Mouse (Mus musculus) forebrain, embryonic 12.5 days (tissue): ENCODE data around the gene Fam49a. TPM values are rescaled to one million over a fixed set of nuclear protein-coding genes. Genes with fewer than 3 reads are reported as not detected.

Experiments
- ATAC-seq: fragments of 200-750 bp; cut with Nextera tagmentation; 2 replicates; pipeline ENCODE4 v1.8.0; 2017; ENCODE audit warnings: moderate TSS enrichment; ENCODE audit not compliant: low FRiP score
- H3K27ac ChIP-seq: fragments of 300-500 bp; sonication (generic); 2 replicates; pipeline ENCODE4 v1.5.1; 2016; ENCODE audit warnings: mild to moderate bottlenecking
- H3K27me3 ChIP-seq: fragments of 300-500 bp; sonication (generic); 2 replicates; pipeline ENCODE4 v1.6.1; 2016; ENCODE audit warnings: mild to moderate bottlenecking
- H3K36me3 ChIP-seq: fragments of 300-500 bp; sonication (generic); replicated peaks from 2 replicates; pipeline ENCODE4 v1.6.1; 2016; ENCODE audit warnings: mild to moderate bottlenecking
- H3K4me1 ChIP-seq: fragments of 300-500 bp; sonication (generic); 2 replicates; pipeline ENCODE4 v1.6.1; 2016
- H3K4me2 ChIP-seq: fragments of 300-500 bp; sonication (generic); 2 replicates; pipeline ENCODE4 v1.6.1; 2016; ENCODE audit warnings: mild to moderate bottlenecking, moderate library complexity
- H3K4me3 ChIP-seq: fragments of 300-500 bp; sonication (generic); replicated peaks from 2 replicates; pipeline ENCODE4 v1.5.1; 2016; ENCODE audit warnings: mild to moderate bottlenecking
- H3K9ac ChIP-seq: fragments of 300-500 bp; sonication (generic); 2 replicates; pipeline ENCODE4 v1.6.1; 2016; ENCODE audit warnings: mild to moderate bottlenecking
- H3K9me3 ChIP-seq: fragments of 300-500 bp; sonication (generic); 2 replicates; pipeline ENCODE4 v1.6.1; 2016
- WGBS: fragments of 180-500 bp; shearing (Covaris S2); methylation state at CpG from one replicate; pipeline ENCODE4 v1.1.7; 2016; 5-methylcytosine and 5-hydroxymethylcytosine counted together
- polyA plus RNA-seq: library from polyadenylated mRNA; unstranded; fragments of >200 nt; fragmentation: Nextera tagmentation; extraction: Ambion mirVana; gene quantifications from 2 replicates; pipeline ENCODE4 v1.2.1, GENCODE M21; 2016

The Fam49a gene
- polyA plus RNA-seq, 1 experiment from 2014 or later, result 20.4 TPM

- H3K4me2 ChIP-seq, result no peak overlapping the region
Observed at GRCm38 (mm10) chr12:12277741-12278463, 16.0 kb downstream of the Fam49a start.

DNA sequence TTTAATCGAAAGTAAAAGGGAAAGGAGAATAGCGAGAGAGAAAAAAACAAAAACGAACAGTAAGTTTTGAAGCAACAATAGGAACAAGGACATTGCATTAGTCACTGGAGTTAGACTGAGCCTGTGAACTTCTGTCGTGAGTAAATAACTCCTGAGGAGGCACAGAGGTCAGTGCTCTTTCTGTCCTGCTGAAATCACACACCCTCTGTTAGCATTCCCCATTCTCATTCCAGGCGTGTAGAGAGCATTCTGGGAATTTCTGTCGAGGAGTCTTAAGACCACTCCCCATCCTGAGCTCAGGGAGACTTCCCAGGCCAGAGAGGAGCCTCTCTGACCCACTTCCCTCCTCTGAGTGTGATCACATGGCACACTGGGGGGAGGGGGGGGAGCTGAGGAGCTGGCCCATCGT lies 16.5 kb downstream of the Fam49a start:
- H3K9ac ChIP-seq, result no peak overlapping the region
- WGBS, result 74% methylated on average over 7 of the region's 7 CpGs
- H3K36me3 ChIP-seq, result no peaks in the 10 kb centered on the region
- H3K4me3 ChIP-seq, result no peak overlapping the region
- H3K4me1 ChIP-seq, result peaks cover 3% of the 10 kb centered on the region; the same call in 1 of the 2 replicates
- H3K27me3 ChIP-seq, result no peaks in the 10 kb centered on the region
- ATAC-seq, result no peak
- H3K9me3 ChIP-seq, result no peaks in the 10 kb centered on the region
- no peak overlapping the region for H3K4me2 ChIP-seq
- H3K27ac ChIP-seq, result no peak overlapping the region

More at GRCm38 (mm10) chr12:12277741-12278463, 16.0 kb downstream of the Fam49a start:
- H3K27ac ChIP-seq, result no peak overlapping the region
- no peaks in the 10 kb centered on the region for H3K27me3 ChIP-seq
- H3K9ac ChIP-seq, result no peak overlapping the region
- no peaks in the 10 kb centered on the region for H3K36me3 ChIP-seq
- H3K9me3 ChIP-seq, result no peaks in the 10 kb centered on the region
- no peak for ATAC-seq
- H3K4me3 ChIP-seq, result no peak overlapping the region
- peaks cover 3% of the 10 kb centered on the region; the same call in 1 of the 2 replicates for H3K4me1 ChIP-seq
- 79% methylated on average over 4 of the region's 4 CpGs for WGBS

GRCm38 (mm10) chr12:12283702-12284288 lies 21.9 kb downstream of the Fam49a start:
- Histone ChIP-seq H3K27ac (no peak overlapping the region), H3K4me1 (peaks cover 11% of the 10 kb centered on the region), H3K27me3 (no peaks in the 10 kb centered on the region), H3K9me3 (no peaks in the 10 kb centered on the region), H3K36me3 (no peaks in the 10 kb centered on the region), H3K4me3 (no peak overlapping the region), H3K4me2 (no peak overlapping the region), H3K9ac (no peak overlapping the region)
- 94% methylated on average over 10 of the region's 10 CpGs for WGBS
- no peak for ATAC-seq

- Histone ChIP-seq H3K9ac (no peak overlapping the region), H3K4me1 (peaks cover 11% of the 10 kb centered on the region), H3K36me3 (no peaks in the 10 kb centered on the region), H3K4me2 (no peak overlapping the region), H3K27me3 (no peaks in the 10 kb centered on the region), H3K27ac (no peak overlapping the region), H3K4me3 (no peak overlapping the region), H3K9me3 (no peaks in the 10 kb centered on the region)
- no peak for ATAC-seq
- WGBS, result 91% methylated on average over 6 of the region's 6 CpGs
Observed at GRCm38 (mm10) chr12:12284521-12284920, 22.6 kb downstream of the Fam49a start.

GRCm38 (mm10) chr12:12287131-12287786 lies 25.3 kb downstream of the Fam49a start:
- peak overlapping the region; percentile 2 for H3K4me2 ChIP-seq
- H3K4me1 ChIP-seq, result peaks cover 17% of the 10 kb centered on the region
- no peaks in the 10 kb centered on the region for H3K27me3 ChIP-seq
- H3K36me3 ChIP-seq, result no peaks in the 10 kb centered on the region
- no peaks in the 10 kb centered on the region for H3K9me3 ChIP-seq
- H3K27ac ChIP-seq, result peak overlapping the region; percentile 82
- H3K4me3 ChIP-seq, result no peak overlapping the region
- 55% methylated on average over 9 of the region's 9 CpGs for WGBS
- ATAC-seq, result peak; percentile 69; the same call in 1 of the 2 replicates
- H3K9ac ChIP-seq, result no peak overlapping the region

DNA sequence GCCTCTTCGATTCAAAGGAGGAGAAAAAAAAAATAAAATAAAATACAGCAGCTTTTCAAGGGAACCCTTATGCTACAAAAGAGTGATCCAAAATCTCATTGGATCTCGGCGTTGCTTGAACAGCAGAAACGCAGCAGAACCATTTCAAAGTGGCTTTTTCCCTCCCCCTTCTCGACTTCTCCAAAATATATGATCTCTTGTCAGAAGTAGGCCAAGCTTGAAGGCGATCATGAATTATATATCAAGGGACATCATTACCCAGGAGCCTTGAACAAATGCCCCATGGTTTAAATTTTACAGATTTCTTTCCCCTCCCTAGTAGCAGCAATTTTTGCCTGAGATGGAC lies 25.8 kb downstream of the Fam49a start:
- Histone ChIP-seq H3K4me2 (peak overlapping the region; percentile 2; the same call in 1 of the 2 replicates), H3K9ac (no peak overlapping the region), H3K4me1 (peaks cover 19% of the 10 kb centered on the region), H3K27ac (peak overlapping the region; percentile 82), H3K9me3 (no peaks in the 10 kb centered on the region), H3K36me3 (no peaks in the 10 kb centered on the region), H3K4me3 (no peak overlapping the region), H3K27me3 (no peaks in the 10 kb centered on the region)
- 77% methylated on average over 6 of the region's 6 CpGs for WGBS
- no peak for ATAC-seq

DNA sequence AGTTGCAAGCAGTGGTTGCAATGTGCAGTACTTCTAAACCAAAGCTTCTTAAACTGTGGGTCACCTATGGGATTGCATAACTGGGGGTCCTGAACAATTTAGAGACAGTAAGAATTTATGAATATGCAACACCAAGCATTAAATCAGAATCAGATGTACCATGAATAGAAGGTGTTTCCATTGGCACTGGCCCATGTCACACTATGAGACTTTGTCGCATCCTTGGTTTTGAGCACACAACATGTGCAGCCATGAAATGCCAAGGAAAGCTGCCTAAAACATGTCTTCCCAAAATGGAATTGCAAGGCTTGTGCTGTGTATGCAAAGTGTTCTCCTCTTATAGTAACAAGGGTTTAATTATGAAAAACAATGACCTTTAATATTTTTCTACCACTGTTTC lies 26.6 kb downstream of the Fam49a start:
- 100% methylated on average over 1 of the region's 1 CpGs for WGBS
- Histone ChIP-seq H3K27ac (no peak overlapping the region), H3K4me3 (no peak overlapping the region), H3K4me1 (peaks cover 24% of the 10 kb centered on the region), H3K4me2 (no peak overlapping the region), H3K27me3 (no peaks in the 10 kb centered on the region), H3K9ac (no peak overlapping the region), H3K36me3 (no peaks in the 10 kb centered on the region), H3K9me3 (no peaks in the 10 kb centered on the region)
- no peak for ATAC-seq

DNA sequence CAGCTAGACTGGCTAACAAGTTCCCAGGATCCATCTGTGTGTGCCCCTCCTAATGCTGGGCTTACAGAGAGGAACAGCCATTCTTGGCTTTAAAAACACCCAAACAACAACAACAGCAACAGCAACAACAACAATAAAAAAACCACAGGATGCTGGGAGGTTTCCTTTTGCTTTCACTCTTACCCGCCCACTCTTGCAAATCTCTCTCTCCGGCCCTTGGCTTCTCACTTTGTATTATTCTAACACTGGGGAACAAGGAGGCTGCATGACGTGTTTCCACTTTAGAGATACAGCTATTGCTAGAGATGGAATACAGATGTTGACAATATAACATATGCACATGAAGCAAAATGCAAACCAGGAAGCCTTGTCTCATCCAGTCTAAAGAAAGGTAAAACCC lies 27.7 kb downstream of the Fam49a start:
- Histone ChIP-seq H3K9me3 (no peaks in the 10 kb centered on the region), H3K36me3 (no peaks in the 10 kb centered on the region), H3K4me2 (no peak overlapping the region), H3K27ac (no peak overlapping the region), H3K4me1 (peaks cover 24% of the 10 kb centered on the region), H3K9ac (no peak overlapping the region), H3K27me3 (no peaks in the 10 kb centered on the region), H3K4me3 (no peak overlapping the region)
- WGBS, result 68% methylated on average over 3 of the region's 3 CpGs
- no peak for ATAC-seq

GRCm38 (mm10) chr12:12292043-12292618 lies 30.2 kb downstream of the Fam49a start:
- no peak overlapping the region for H3K4me3 ChIP-seq
- H3K4me1 ChIP-seq, result peaks cover 16% of the 10 kb centered on the region
- no peaks in the 10 kb centered on the region for H3K36me3 ChIP-seq
- H3K4me2 ChIP-seq, result no peak overlapping the region
- H3K27ac ChIP-seq, result no peak overlapping the region
- H3K9me3 ChIP-seq, result no peaks in the 10 kb centered on the region
- 43% methylated on average over 5 of the region's 5 CpGs for WGBS
- no peak overlapping the region for H3K9ac ChIP-seq
- no peaks in the 10 kb centered on the region for H3K27me3 ChIP-seq
- no peak for ATAC-seq

DNA sequence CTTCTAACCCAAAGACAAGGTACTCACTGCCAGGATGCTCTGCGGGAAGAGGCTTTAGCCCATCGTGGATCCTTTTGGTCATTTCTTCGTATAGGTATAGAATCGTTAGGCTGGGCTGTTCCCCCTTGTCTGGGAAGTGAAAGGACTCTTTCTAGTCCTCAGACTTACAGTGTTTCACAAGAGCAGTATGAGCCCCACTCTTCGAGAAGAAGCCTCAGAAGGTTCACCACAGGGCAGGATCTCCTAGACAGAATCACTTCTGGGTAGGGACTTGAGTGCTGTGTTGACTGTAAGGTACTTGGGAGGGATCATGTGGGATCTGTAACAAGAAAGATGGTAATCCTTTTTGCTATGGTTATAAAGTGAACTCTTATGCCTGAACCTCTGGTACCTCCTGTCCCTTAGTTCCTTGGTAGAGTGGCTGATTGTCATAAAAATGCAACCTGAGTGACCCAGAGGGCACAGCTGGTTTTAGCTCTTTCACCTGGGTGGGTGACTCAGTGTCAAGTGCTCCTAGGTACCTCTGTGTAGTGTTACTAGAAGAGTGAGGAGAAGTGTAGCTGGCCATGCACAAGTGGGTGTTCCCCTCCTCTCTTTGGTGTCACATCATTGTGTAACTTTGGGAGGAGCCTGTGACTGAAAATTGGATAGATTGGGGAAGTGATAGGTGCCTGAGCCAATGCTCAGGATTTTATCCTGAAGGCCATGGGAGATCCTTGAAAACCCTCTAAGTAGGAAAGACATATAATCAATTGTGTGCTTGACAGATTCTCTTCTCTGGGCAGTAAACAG lies 32.6 kb downstream of the Fam49a start:
- 87% methylated on average over 5 of the region's 5 CpGs for WGBS
- no peak for ATAC-seq
- Histone ChIP-seq H3K9me3 (no peaks in the 10 kb centered on the region), H3K4me2 (no peak overlapping the region), H3K4me1 (peaks cover 13% of the 10 kb centered on the region), H3K36me3 (no peaks in the 10 kb centered on the region), H3K27me3 (no peaks in the 10 kb centered on the region), H3K9ac (no peak overlapping the region), H3K27ac (no peak overlapping the region), H3K4me3 (no peak overlapping the region)

GRCm38 (mm10) chr12:12298451-12298850 lies 36.5 kb downstream of the Fam49a start:
- H3K27ac ChIP-seq, result no peak overlapping the region
- no peak for ATAC-seq
- H3K27me3 ChIP-seq, result no peaks in the 10 kb centered on the region
- H3K9me3 ChIP-seq, result no peaks in the 10 kb centered on the region
- H3K9ac ChIP-seq, result no peak overlapping the region
- H3K4me2 ChIP-seq, result no peak overlapping the region
- no peaks in the 10 kb centered on the region for H3K4me1 ChIP-seq
- WGBS, result 88% methylated on average over 7 of the region's 7 CpGs
- H3K4me3 ChIP-seq, result no peak overlapping the region
- no peaks in the 10 kb centered on the region for H3K36me3 ChIP-seq

DNA sequence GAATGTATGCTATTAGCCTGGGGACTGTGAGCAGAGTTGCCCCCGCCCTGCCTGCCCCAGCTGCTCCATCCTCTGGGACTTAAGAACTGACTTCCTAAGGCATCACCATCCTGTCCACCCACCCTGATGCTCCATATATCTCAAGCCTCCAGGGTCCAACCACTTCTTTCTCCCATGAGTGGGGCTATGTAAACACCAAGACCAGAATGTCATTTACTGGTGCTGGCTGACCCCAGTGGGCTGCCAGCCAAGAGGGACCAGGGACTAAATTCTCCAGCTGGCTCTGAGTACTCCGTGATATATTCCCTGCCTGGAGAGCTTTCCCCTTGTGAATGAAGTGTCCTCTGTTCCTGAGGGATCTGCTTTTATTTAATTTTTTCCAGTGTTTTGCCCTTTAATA lies 37.4 kb downstream of the Fam49a start:
- Histone ChIP-seq H3K4me2 (no peak overlapping the region), H3K9ac (no peak overlapping the region), H3K27me3 (no peaks in the 10 kb centered on the region), H3K4me1 (no peaks in the 10 kb centered on the region), H3K9me3 (no peaks in the 10 kb centered on the region), H3K27ac (no peak overlapping the region), H3K4me3 (no peak overlapping the region), H3K36me3 (no peaks in the 10 kb centered on the region)
- no peak for ATAC-seq
- 71% methylated on average over 2 of the region's 2 CpGs for WGBS
